Mouse (Mus musculus) MEL (cell line): ENCODE data around the gene Klhdc8b.

Experiments
- CTCF ChIP-seq, 3 experiments: IDR thresholded peaks in 2 of 3; conservative IDR thresholded peaks in 1 of 3; 2 replicates each; pipeline ENCODE4 v1.5.1; 2011 to 2012; ENCODE audit warnings: low read length in 3 of 3, low read depth in 2 of 3, mild to moderate bottlenecking in 2 of 3, improper control_type of control experiment in 1 of 3, inconsistent platforms in 1 of 3, mixed read lengths in 1 of 3, moderate library complexity in 1 of 3; ENCODE audit not compliant: control insufficient read depth in 1 of 3, insufficient read depth in 1 of 3, poor library complexity in 1 of 3, severe bottlenecking in 1 of 3
- UBTF ChIP-seq: IDR thresholded peaks from 2 replicates; pipeline ENCODE4 v1.6.1; 2012; ENCODE audit warnings: low read depth, mild to moderate bottlenecking, inconsistent platforms, low read length, improper control_type of control experiment, moderate library complexity, borderline replicate concordance; ENCODE audit not compliant: insufficient read depth

DNA sequence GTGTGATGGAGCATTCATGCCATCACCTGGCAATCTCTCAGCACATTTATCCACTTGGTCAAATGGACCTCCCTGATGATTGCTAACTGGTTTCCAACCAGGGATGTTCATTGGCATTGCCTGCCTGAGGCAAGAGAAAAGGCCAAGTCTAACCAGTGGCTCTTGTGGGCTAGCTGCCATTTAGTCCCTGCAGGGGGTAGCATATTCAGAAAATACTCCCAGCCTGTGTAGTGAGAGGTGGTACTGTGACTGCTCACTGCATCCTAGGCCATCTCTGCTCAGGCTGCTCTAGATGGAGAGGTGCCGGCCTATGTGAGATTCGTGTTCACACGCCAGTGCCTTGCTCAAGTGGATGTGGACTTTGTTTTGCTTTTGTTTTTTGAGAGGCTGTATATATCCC lies 63.1 kb downstream of the Klhdc8b start:
- TF ChIP-seq UBTF (no peak), CTCF (IDR thresholded peaks at IDR 0.05 in 2 of 3, conservative IDR thresholded peaks at IDR 0.05 in 1 of 3; ENCODE audit: control insufficient read depth in 1 of 3, insufficient read depth in 1 of 3, low read depth in 2 of 3, low read length in 3 of 3, poor library complexity in 1 of 3, severe bottlenecking in 1 of 3) (no peak)
